Mouse (Mus musculus) CD4-positive, CD25-positive, alpha-beta regulatory T cell, adult 2 months (primary cell): ENCODE measurements at regions not wholly inside any gene's neighbourhood (a gene's known extent, or its start where the extent isn't known, plus 50 kb on each side); places are given as distances from the start of the nearest gene placed in this dataset.

Experiments used
- DNase-seq: peaks from one replicate; pipeline ENCODE4 v3.0.0-alpha.2; 2012; ENCODE audit warnings: low read depth, low spot score

- DNase-seq, result no peak
Observed at GRCm38 (mm10) chr10:84024294-84024693, 301.6 kb downstream of the 1500009L16Rik start.

- no peak for DNase-seq
Observed at GRCm38 (mm10) chr10:84024901-84025300, 302.2 kb downstream of the 1500009L16Rik start.

GRCm38 (mm10) chr10:84026798-84027197, 304.1 kb downstream of the 1500009L16Rik start:
- DNase-seq, result no peak

- no peak for DNase-seq
Observed at GRCm38 (mm10) chr10:84036131-84036877, 313.6 kb downstream of the 1500009L16Rik start.

- DNase-seq, result no peak
Observed at GRCm38 (mm10) chr10:84048706-84049105, 326.0 kb downstream of the 1500009L16Rik start.

- no peak for DNase-seq
Observed at GRCm38 (mm10) chr10:84052696-84053095, 330.0 kb downstream of the 1500009L16Rik start.

GRCm38 (mm10) chr10:84054551-84055336, 332.1 kb downstream of the 1500009L16Rik start:
- no peak for DNase-seq

GRCm38 (mm10) chr10:84055402-84056167, 332.9 kb downstream of the 1500009L16Rik start:
- DNase-seq, result no peak

- no peak for DNase-seq
Observed at GRCm38 (mm10) chr10:84056323-84057169, 333.9 kb downstream of the 1500009L16Rik start.

GRCm38 (mm10) chr10:84058301-84058700, 335.6 kb downstream of the 1500009L16Rik start:
- no peak for DNase-seq

GRCm38 (mm10) chr10:84059646-84060491, 337.2 kb downstream of the 1500009L16Rik start:
- no peak for DNase-seq

GRCm38 (mm10) chr10:84060492-84061218, 338.0 kb downstream of the 1500009L16Rik start:
- peak; percentile 1 for DNase-seq

- no peak for DNase-seq
Observed at GRCm38 (mm10) chr10:84067052-84067650, 344.5 kb downstream of the 1500009L16Rik start.

GRCm38 (mm10) chr10:84069806-84070205, 347.1 kb downstream of the 1500009L16Rik start:
- DNase-seq, result no peak

GRCm38 (mm10) chr10:84072866-84073483, 350.3 kb downstream of the 1500009L16Rik start:
- DNase-seq, result no peak

- DNase-seq, result no peak
Observed at GRCm38 (mm10) chr10:84075581-84075980, 352.9 kb downstream of the 1500009L16Rik start.

GRCm38 (mm10) chr10:84080236-84080635, 357.6 kb downstream of the 1500009L16Rik start:
- no peak for DNase-seq

- DNase-seq, result no peak
Observed at GRCm38 (mm10) chr10:84081673-84082072, 358.7 kb downstream of the Nuak1 start.

- DNase-seq, result no peak
Observed at GRCm38 (mm10) chr10:84087528-84087927, 352.9 kb downstream of the Nuak1 start.
